In the genomic region with DNA sequence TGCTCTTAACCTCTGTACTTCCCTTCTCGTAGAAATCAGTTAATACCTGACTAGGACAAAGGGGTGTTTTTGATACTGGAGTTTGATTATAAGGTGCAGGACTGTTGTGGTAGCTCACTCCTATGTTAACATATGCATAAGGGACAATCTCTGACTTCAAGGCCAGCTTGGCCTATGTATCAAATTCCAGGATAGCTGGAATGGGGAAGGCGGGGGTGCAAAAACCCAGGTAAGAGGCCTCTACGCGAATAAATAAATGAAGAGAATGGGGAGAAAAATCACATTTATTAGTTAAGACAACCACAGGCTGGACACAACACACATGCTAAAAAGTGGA, we compare ENCODE assay signal across 8 mouse cellular contexts. TPM values are rescaled to one million over a fixed set of nuclear protein-coding genes. Genes with fewer than 3 reads are reported as not detected.
DNase-seq lines count a peak whose midpoint lies in the region; ATAC-seq and TF ChIP-seq lines count a peak whose summit lies in the region.
"Had no signal": no experiment of that assay in that cellular context is flagged by ENCODE, and none has a peak within 500 bp of the region (broad histone marks: within the 10 kb centered on the region; RNA-seq: fewer than 3 reads in every experiment).

No protein-coding gene starts in this region.

- H3K4me1 ChIP-seq in liver, adult 2 months (ENCODE audit: control insufficient read depth, insufficient read depth, low read length), result peaks cover 13% of the 10 kb centered on the region
- peaks cover 11% of the 10 kb centered on the region; the same call in 1 of the 2 replicates for H3K4me1 ChIP-seq in embryonic facial prominence, embryonic 15.5 days
- H3K4me1 ChIP-seq in intestine, postnatal 0 days (replicated peaks; ENCODE audit: control insufficient read depth, insufficient read depth, low read length), result no peaks in the 10 kb centered on the region
- H3K4me1 ChIP-seq in neural tube, embryonic 13.5 days (replicated peaks), result peaks cover 49% of the 10 kb centered on the region

- 58% methylated on average over 4 of the region's 4 CpGs for WGBS in liver, adult 2 months
- 58% methylated on average over 4 of the region's 4 CpGs for WGBS in embryonic facial prominence, embryonic 15.5 days
- 53% methylated on average over 4 of the region's 4 CpGs for WGBS in intestine, postnatal 0 days
- WGBS in neural tube, embryonic 13.5 days, result 71% methylated on average over 4 of the region's 4 CpGs

- peaks cover 59% of the 10 kb centered on the region for H3K36me3 ChIP-seq in liver, adult 2 months (ENCODE audit: control insufficient read depth, insufficient read depth, low read length)
- H3K36me3 ChIP-seq in embryonic facial prominence, embryonic 15.5 days, result peaks cover 52% of the 10 kb centered on the region
- H3K36me3 ChIP-seq in intestine, postnatal 0 days (ENCODE audit: control insufficient read depth, insufficient read depth), result peaks cover 48% of the 10 kb centered on the region
- H3K36me3 ChIP-seq in neural tube, embryonic 13.5 days, result peaks cover 65% of the 10 kb centered on the region

- TF ChIP-seq CTCF in liver, adult 2 months (IDR thresholded peaks at IDR 0.05; ENCODE audit: low read depth, low read length), result no peak
- no peak for TF ChIP-seq CTCF in intestine, postnatal 0 days (IDR thresholded peaks at IDR 0.05; ENCODE audit: low read depth)

- H3K27me3 ChIP-seq in liver, adult 2 months (ENCODE audit: control insufficient read depth, insufficient read depth, low read length), result no peaks in the 10 kb centered on the region
- H3K27me3 ChIP-seq in embryonic facial prominence, embryonic 15.5 days, result no peaks in the 10 kb centered on the region
- no peaks in the 10 kb centered on the region for H3K27me3 ChIP-seq in intestine, postnatal 0 days (replicated peaks; ENCODE audit: control insufficient read depth, insufficient read depth, low read length)
- no peaks in the 10 kb centered on the region for H3K27me3 ChIP-seq in neural tube, embryonic 13.5 days

- H3K4me3 ChIP-seq in liver, adult 2 months (ENCODE audit: insufficient read depth, low read depth, low read length), result no peak overlapping the region
- H3K4me3 ChIP-seq in embryonic facial prominence, embryonic 15.5 days (replicated peaks), result peak overlapping the region; percentile 84; the same call in 1 of the 2 replicates
- no peak overlapping the region; the same call in 1 of the 2 replicates for H3K4me3 ChIP-seq in intestine, postnatal 0 days (ENCODE audit: low read depth, low read length)
- no peak overlapping the region for H3K4me3 ChIP-seq in neural tube, embryonic 13.5 days

- H3K4me2 ChIP-seq in embryonic facial prominence, embryonic 15.5 days (replicated peaks), result peak overlapping the region; percentile 69; the same call in 1 of the 2 replicates
- H3K4me2 ChIP-seq in intestine, postnatal 0 days (replicated peaks; ENCODE audit: low read depth), result peak overlapping the region; percentile 77
- peak overlapping the region; percentile 91 for H3K4me2 ChIP-seq in neural tube, embryonic 13.5 days

- no peak overlapping the region for H3K9ac ChIP-seq in liver, adult 2 months (ENCODE audit: low read depth, low read length)
- H3K9ac ChIP-seq in embryonic facial prominence, embryonic 15.5 days, result no peak overlapping the region
- H3K9ac ChIP-seq in intestine, postnatal 0 days (ENCODE audit: low read depth, low read length), result no peak overlapping the region
- H3K9ac ChIP-seq in neural tube, embryonic 13.5 days, result no peak overlapping the region

- no peaks in the 10 kb centered on the region for H3K9me3 ChIP-seq in embryonic facial prominence, embryonic 15.5 days (replicated peaks)
- no peaks in the 10 kb centered on the region for H3K9me3 ChIP-seq in intestine, postnatal 0 days (ENCODE audit: control insufficient read depth)
- H3K9me3 ChIP-seq in neural tube, embryonic 13.5 days, result no peaks in the 10 kb centered on the region

- H3K79me2 ChIP-seq in liver, adult 2 months (ENCODE audit: control insufficient read depth, insufficient read depth, low read length), result no peaks in the 10 kb centered on the region; the same call in 1 of the 2 replicates

- no peak for TF ChIP-seq POLR2A in liver, adult 2 months (IDR thresholded peaks at IDR 0.05; ENCODE audit: extremely low read depth, insufficient read depth, low read length)

- peak; percentile 52 for DNase-seq in liver, adult 2 months (ENCODE audit: extremely low read depth, low read depth, low spot score)
- DNase-seq in liver, result no peak
- no peak for DNase-seq in retina, embryonic 14.5 days (ENCODE audit: low spot score)
- DNase-seq in gastrocnemius, adult 18-20 months (ENCODE audit: low spot score), result no peak

- ATAC-seq in embryonic facial prominence, embryonic 15.5 days (ENCODE audit: insufficient number of reproducible peaks, low FRiP score, low TSS enrichment, low read depth), result no peak
- no peak for ATAC-seq in intestine, postnatal 0 days
- ATAC-seq in neural tube, embryonic 13.5 days (ENCODE audit: low read depth), result peak; percentile 12

- peak overlapping the region; percentile 61 for H3K27ac ChIP-seq in liver, adult 2 months (replicated peaks; ENCODE audit: insufficient read depth, low read depth, low read length)
- H3K27ac ChIP-seq in embryonic facial prominence, embryonic 15.5 days (replicated peaks), result peak overlapping the region; percentile 99; the same call in 1 of the 2 replicates
- peak overlapping the region; percentile 90 for H3K27ac ChIP-seq in intestine, postnatal 0 days (ENCODE audit: low read depth, low read length)
- peak overlapping the region; percentile 94; the same call in 1 of the 2 replicates for H3K27ac ChIP-seq in neural tube, embryonic 13.5 days (replicated peaks)

RNA-seq across cellular contexts. Expression of gene Polg2, which starts 0.7 kb away (rescaled TPM):
- 12.6 and 13.0 TPM in 2 replicates for total RNA-seq in liver, adult 2 months (2014; rRNA removed)
- polyA plus RNA-seq in liver, adult 2 months (2012; rRNA removed), result 5.8 and 6.4 TPM in 2 replicates
- 12.7 and 13.8 TPM in 2 replicates for polyA plus RNA-seq in embryonic facial prominence, embryonic 15.5 days (2015; fragmentation: Nextera tagmentation; extraction: Ambion mirVana)
- 12.9 and 13.3 TPM in 2 replicates for polyA plus RNA-seq in intestine, postnatal 0 days (2015; fragmentation: Nextera tagmentation; extraction: Ambion mirVana)
- 7.7 and 9.9 TPM in 2 replicates for polyA plus RNA-seq in neural tube, embryonic 13.5 days (2015; fragmentation: Nextera tagmentation; extraction: Ambion mirVana)
- total RNA-seq in gastrocnemius, adult 18-20 months (2021), result 1 to 10 TPM; 2.4 TPM

RNA-seq across cellular contexts. Expression of gene Ddx5, which starts 8.9 kb away (rescaled TPM):
- total RNA-seq in liver, adult 2 months (2014; rRNA removed), result 218 and 224 TPM in 2 replicates
- 273 and 389 TPM in 2 replicates for polyA plus RNA-seq in liver, adult 2 months (2012; rRNA removed)
- polyA plus RNA-seq in embryonic facial prominence, embryonic 15.5 days (2015; fragmentation: Nextera tagmentation; extraction: Ambion mirVana), result 297 and 314 TPM in 2 replicates
- 163 and 183 TPM in 2 replicates for polyA plus RNA-seq in intestine, postnatal 0 days (2015; fragmentation: Nextera tagmentation; extraction: Ambion mirVana)
- 386 and 441 TPM in 2 replicates for polyA plus RNA-seq in neural tube, embryonic 13.5 days (2015; fragmentation: Nextera tagmentation; extraction: Ambion mirVana)
- total RNA-seq in gastrocnemius, adult 18-20 months (2021), result 100 to 1,000 TPM; 250 to 296 TPM

RNA-seq across cellular contexts. Expression of gene Cep95, which starts 9.0 kb away (rescaled TPM):
- total RNA-seq in liver, adult 2 months (2014; rRNA removed), result 5.8 and 8.4 TPM in 2 replicates
- 0.96 and 1.2 TPM in 2 replicates for polyA plus RNA-seq in liver, adult 2 months (2012; rRNA removed)
- 23.1 and 23.6 TPM in 2 replicates for polyA plus RNA-seq in embryonic facial prominence, embryonic 15.5 days (2015; fragmentation: Nextera tagmentation; extraction: Ambion mirVana)
- 5.3 and 5.5 TPM in 2 replicates for polyA plus RNA-seq in intestine, postnatal 0 days (2015; fragmentation: Nextera tagmentation; extraction: Ambion mirVana)
- polyA plus RNA-seq in neural tube, embryonic 13.5 days (2015; fragmentation: Nextera tagmentation; extraction: Ambion mirVana), result 18.4 and 19.9 TPM in 2 replicates
- 1 to 10 TPM; 2.7 to 4.7 TPM for total RNA-seq in gastrocnemius, adult 18-20 months (2021)

RNA-seq across cellular contexts. Expression of gene Milr1, which starts 29.0 kb away (rescaled TPM):
- 0.37 and 1.1 TPM in 2 replicates for total RNA-seq in liver, adult 2 months (2014; rRNA removed)
- 0.10 TPM in 2 replicates for polyA plus RNA-seq in liver, adult 2 months (2012; rRNA removed)
- polyA plus RNA-seq in embryonic facial prominence, embryonic 15.5 days (2015; fragmentation: Nextera tagmentation; extraction: Ambion mirVana), result 2.6 and 3.0 TPM in 2 replicates
- 1.3 and 1.9 TPM in 2 replicates for polyA plus RNA-seq in intestine, postnatal 0 days (2015; fragmentation: Nextera tagmentation; extraction: Ambion mirVana)
- polyA plus RNA-seq in neural tube, embryonic 13.5 days (2015; fragmentation: Nextera tagmentation; extraction: Ambion mirVana), result 1.3 and 1.5 TPM in 2 replicates
- under 1 TPM in 1 of 2 experiments, not detected in 1; 0.34 TPM for total RNA-seq in gastrocnemius, adult 18-20 months (2021)
- total RNA-seq: gastrocnemius, postnatal 25 days had no signal

RNA-seq across cellular contexts. Expression of gene Pecam1, which starts 29.6 kb away (rescaled TPM):
- total RNA-seq in liver, adult 2 months (2014; rRNA removed), result 14.6 and 16.7 TPM in 2 replicates
- polyA plus RNA-seq in liver, adult 2 months (2012; rRNA removed), result 5.0 and 5.4 TPM in 2 replicates
- polyA plus RNA-seq in embryonic facial prominence, embryonic 15.5 days (2015; fragmentation: Nextera tagmentation; extraction: Ambion mirVana), result 43.6 and 43.7 TPM in 2 replicates
- 25.9 and 26.1 TPM in 2 replicates for polyA plus RNA-seq in intestine, postnatal 0 days (2015; fragmentation: Nextera tagmentation; extraction: Ambion mirVana)
- 20.6 and 26.8 TPM in 2 replicates for polyA plus RNA-seq in neural tube, embryonic 13.5 days (2015; fragmentation: Nextera tagmentation; extraction: Ambion mirVana)
- total RNA-seq in gastrocnemius, adult 18-20 months (2021), result 10 to 100 TPM; 27.3 to 35.3 TPM
